Mouse (Mus musculus) erythroblast, embryonic 14.5 days (primary cell): ENCODE results near the gene Fate1. TPM values are rescaled to one million over a fixed set of nuclear protein-coding genes. Genes with fewer than 3 reads are reported as not detected.
"Not testable (repeated sequence)": the region's sequence is repeated elsewhere in the genome, so short reads cannot be mapped to it uniquely, and the experiment has no call there.

Experiments used
- H3K27me3 ChIP-seq: 2 replicates; pipeline ENCODE4 v1.6.1; 2012; ENCODE audit warnings: inconsistent platforms; ENCODE audit not compliant: control insufficient read depth
- H3K36me3 ChIP-seq: 2 replicates; pipeline ENCODE4 v1.6.1; 2012; ENCODE audit warnings: mild to moderate bottlenecking, inconsistent platforms; ENCODE audit not compliant: control insufficient read depth
- H3K4me1 ChIP-seq: 2 replicates; pipeline ENCODE4 v1.6.1; 2012; ENCODE audit warnings: inconsistent platforms; ENCODE audit not compliant: control insufficient read depth
- H3K4me3 ChIP-seq: replicated peaks from 2 replicates; pipeline ENCODE3; 2012; ENCODE audit warnings: moderate library complexity, mild to moderate bottlenecking, inconsistent platforms
- H3K9me3 ChIP-seq: 2 replicates; pipeline ENCODE4 v1.6.1; 2012; ENCODE audit warnings: low read length, inconsistent platforms, mixed read lengths; ENCODE audit not compliant: control insufficient read depth
- GATA1 ChIP-seq: IDR thresholded peaks from 2 replicates; pipeline ENCODE4 v1.6.1; 2012; ENCODE audit warnings: low read length, inconsistent platforms, mixed read lengths
- TAL1 ChIP-seq: IDR thresholded peaks from 3 replicates; pipeline ENCODE4 v1.6.1; 2012; ENCODE audit warnings: low read length, inconsistent platforms, mixed read lengths
- polyA plus RNA-seq: library from polyadenylated mRNA; stranded (reverse); fragments of >175 nt; gene quantifications from 2 replicates; pipeline ENCODE4 v1.2.3, GENCODE M21; 2012

Fate1 gene
- polyA plus RNA-seq: not detected in 2 replicates

- no peaks in the 10 kb centered on the region for H3K4me1 ChIP-seq
- no peaks in the 10 kb centered on the region for H3K9me3 ChIP-seq
- H3K36me3 ChIP-seq: no peaks in the 10 kb centered on the region
- no peaks in the 10 kb centered on the region for H3K27me3 ChIP-seq
- no peak for TF ChIP-seq TAL1
- no peak for TF ChIP-seq GATA1
- no peak within 1 kb of the TSS for H3K4me3 ChIP-seq
Observed at GRCm38 (mm10) chrX:71972686-71973085, at the start of gene Fate1. Fate1 (plus strand) TSS chrX:71972986.

GRCm38 (mm10) chrX:71946631-71947030 lies 26.2 kb upstream of the Fate1 start:
- no peak for TF ChIP-seq TAL1
- H3K27me3 ChIP-seq: peaks cover 2% of the 10 kb centered on the region
- no peaks in the 10 kb centered on the region for H3K36me3 ChIP-seq
- H3K4me1 ChIP-seq: no peaks in the 10 kb centered on the region
- no peaks in the 10 kb centered on the region for H3K9me3 ChIP-seq
- no peak overlapping the region for H3K4me3 ChIP-seq

GRCm38 (mm10) chrX:71958366-71958765 lies 14.4 kb upstream of the Fate1 start:
- no peak overlapping the region for H3K4me3 ChIP-seq
- no peaks in the 10 kb centered on the region for H3K4me1 ChIP-seq
- no peaks in the 10 kb centered on the region for H3K9me3 ChIP-seq
- H3K27me3 ChIP-seq: peaks cover 12% of the 10 kb centered on the region
- no peak for TF ChIP-seq GATA1
- H3K36me3 ChIP-seq: no peaks in the 10 kb centered on the region

- TF ChIP-seq TAL1 (no peak), GATA1 (no peak)
- Histone ChIP-seq H3K9me3 (no peaks in the 10 kb centered on the region), H3K27me3 (peaks cover 14% of the 10 kb centered on the region), H3K4me1 (no peaks in the 10 kb centered on the region), H3K4me3 (no peak within 1 kb of the TSS), H3K36me3 (no peaks in the 10 kb centered on the region)
Observed at GRCm38 (mm10) chrX:71962073-71963051, 10.4 kb upstream of the Fate1 start, which contains the start of gene Prrg3. Prrg3 (plus strand) TSS chrX:71962624.

GRCm38 (mm10) chrX:71963275-71963912 lies 9.4 kb upstream of the Fate1 start:
- H3K4me3 ChIP-seq: no peak overlapping the region

GRCm38 (mm10) chrX:71968216-71968615 lies 4.6 kb upstream of the Fate1 start:
- Histone ChIP-seq H3K36me3 (no peaks in the 10 kb centered on the region), H3K4me3 (no peak overlapping the region), H3K27me3 (peaks cover 2% of the 10 kb centered on the region; the same call in 1 of the 2 replicates), H3K9me3 (no peaks in the 10 kb centered on the region), H3K4me1 (no peaks in the 10 kb centered on the region)
- TF ChIP-seq GATA1 (no peak), TAL1 (no peak)

More at GRCm38 (mm10) chrX:71963275-71963912, 9.4 kb upstream of the Fate1 start:
- no peak for TF ChIP-seq GATA1
- Histone ChIP-seq H3K9me3 (no peaks in the 10 kb centered on the region), H3K36me3 (no peaks in the 10 kb centered on the region), H3K4me1 (no peaks in the 10 kb centered on the region), H3K27me3 (peaks cover 14% of the 10 kb centered on the region)

GRCm38 (mm10) chrX:71968816-71969215 lies 4.0 kb upstream of the Fate1 start:
- H3K9me3 ChIP-seq: no peaks in the 10 kb centered on the region
- H3K4me3 ChIP-seq: no peak overlapping the region
- H3K27me3 ChIP-seq: peaks cover 2% of the 10 kb centered on the region; the same call in 1 of the 2 replicates
- no peaks in the 10 kb centered on the region for H3K36me3 ChIP-seq
- H3K4me1 ChIP-seq: no peaks in the 10 kb centered on the region
- TF ChIP-seq GATA1 (no peak), TAL1 (no peak)

- H3K9me3 ChIP-seq: no peaks in the 10 kb centered on the region
- TF ChIP-seq GATA1: no peak
- TF ChIP-seq TAL1: no peak
- H3K36me3 ChIP-seq: no peaks in the 10 kb centered on the region
- H3K27me3 ChIP-seq: peaks cover 2% of the 10 kb centered on the region; the same call in 1 of the 2 replicates
- no peaks in the 10 kb centered on the region for H3K4me1 ChIP-seq
- no peak overlapping the region for H3K4me3 ChIP-seq
Observed at GRCm38 (mm10) chrX:71971325-71971724, 1.5 kb upstream of the Fate1 start.

GRCm38 (mm10) chrX:71977681-71978080 lies 4.9 kb downstream of the Fate1 start:
- not testable (repeated sequence) for H3K36me3 ChIP-seq, H3K9me3 ChIP-seq, H3K4me3 ChIP-seq, H3K27me3 ChIP-seq, H3K4me1 ChIP-seq
